Mouse (Mus musculus) ES-Bruce4 (cell line): Measurements from ENCODE around the gene Rnf111. TPM values are rescaled to one million over a fixed set of nuclear protein-coding genes. Genes with fewer than 3 reads are reported as not detected.

ENCODE experiments used
- H3K27ac ChIP-seq: 2 replicates; pipeline ENCODE4 v1.5.1; 2012; ENCODE audit warnings: low read length, inconsistent platforms; ENCODE audit not compliant: insufficient read depth
- H3K27me3 ChIP-seq: 2 replicates; pipeline ENCODE4 v1.6.1; 2012; ENCODE audit warnings: mild to moderate bottlenecking, low read length, inconsistent platforms; ENCODE audit not compliant: control insufficient read depth, poor library complexity, insufficient read depth, severe bottlenecking
- H3K36me3 ChIP-seq: 2 replicates; pipeline ENCODE4 v1.6.1; 2012; ENCODE audit warnings: inconsistent platforms, mild to moderate bottlenecking, low read length, moderate library complexity; ENCODE audit not compliant: control insufficient read depth, poor library complexity, insufficient read depth, severe bottlenecking
- H3K4me1 ChIP-seq: one replicate; pipeline ENCODE4 v1.8.1; 2011; ENCODE audit warnings: low read length; ENCODE audit not compliant: control insufficient read depth, insufficient read depth
- H3K4me3 ChIP-seq: 2 replicates; pipeline ENCODE4 v1.5.1; 2011; ENCODE audit warnings: low read depth, mild to moderate bottlenecking, low read length
- H3K9ac ChIP-seq: 2 replicates; pipeline ENCODE4 v1.6.1; 2012; ENCODE audit warnings: low read depth, mild to moderate bottlenecking, inconsistent platforms; ENCODE audit not compliant: poor library complexity, severe bottlenecking
- H3K9me3 ChIP-seq: replicated peaks from 2 replicates; pipeline ENCODE4 v1.6.1; 2012; ENCODE audit warnings: mild to moderate bottlenecking, low read length, inconsistent platforms; ENCODE audit not compliant: control insufficient read depth, poor library complexity, insufficient read depth, severe bottlenecking
- CTCF ChIP-seq: IDR thresholded peaks from one replicate; pipeline ENCODE4 v1.8.1; 2011; ENCODE audit warnings: low read depth, low read length
- EP300 ChIP-seq: IDR thresholded peaks from 2 replicates; pipeline ENCODE4 v1.6.1; 2011; ENCODE audit warnings: low read depth, low read length; ENCODE audit not compliant: insufficient read depth
- POLR2A ChIP-seq: IDR thresholded peaks from one replicate; pipeline ENCODE4 v1.8.1; 2011; ENCODE audit warnings: low read length; ENCODE audit not compliant: insufficient read depth
- polyA plus RNA-seq: library from polyadenylated mRNA; stranded (reverse); fragments of >200 nt; gene quantifications from 2 replicates; pipeline ENCODE4 v1.2.4, GENCODE M21; 2011; ENCODE audit warnings: low read depth; ENCODE audit not compliant: missing spikeins, insufficient read depth, insufficient read length

Rnf111 gene
- polyA plus RNA-seq, 1 experiment = 54.3 TPM

GRCm38 (mm10) chr9:70503015-70503603 is 416 bp downstream of the Rnf111 start:
- Histone ChIP-seq H3K9ac (peak overlapping the region; percentile 98), H3K27me3 (no peaks in the 10 kb centered on the region), H3K4me1 (no peaks in the 10 kb centered on the region), H3K9me3 (no peaks in the 10 kb centered on the region), H3K4me3 (peak overlapping the region; percentile 91), H3K36me3 (peaks cover 5% of the 10 kb centered on the region), H3K27ac (peak overlapping the region; percentile 74; the same call in 1 of the 2 replicates)
- no peak for TF ChIP-seq POLR2A
- TF ChIP-seq EP300 = no peak
- no peak for TF ChIP-seq CTCF

GRCm38 (mm10) chr9:70502284-70503014 is 1.1 kb downstream of the Rnf111 start:
- H3K9me3 ChIP-seq = no peaks in the 10 kb centered on the region
- no peak for TF ChIP-seq CTCF
- TF ChIP-seq EP300 = no peak
- TF ChIP-seq POLR2A = no peak
- H3K36me3 ChIP-seq = peaks cover 5% of the 10 kb centered on the region
- no peaks in the 10 kb centered on the region for H3K27me3 ChIP-seq
- peak overlapping the region; percentile 24; the same call in 1 of the 2 replicates for H3K27ac ChIP-seq
- peak overlapping the region; percentile 91 for H3K4me3 ChIP-seq
- no peaks in the 10 kb centered on the region for H3K4me1 ChIP-seq
- H3K9ac ChIP-seq = peak overlapping the region; percentile 98

- no peaks in the 10 kb centered on the region for H3K27me3 ChIP-seq
- no peaks in the 10 kb centered on the region for H3K9me3 ChIP-seq
- H3K4me1 ChIP-seq = no peaks in the 10 kb centered on the region
- H3K9ac ChIP-seq = no peak overlapping the region
- TF ChIP-seq EP300 (no peak), POLR2A (no peak), CTCF (no peak)
- H3K27ac ChIP-seq = 0 out of 2 replicates have a peak overlapping the region, but pooled peaks have one; percentile 61
- H3K36me3 ChIP-seq = peaks cover 10% of the 10 kb centered on the region
- no peak overlapping the region for H3K4me3 ChIP-seq
Measured at GRCm38 (mm10) chr9:70496990-70497389, 6.5 kb downstream of the Rnf111 start.

GRCm38 (mm10) chr9:70493038-70493437 is 10.5 kb downstream of the Rnf111 start:
- TF ChIP-seq POLR2A = no peak
- TF ChIP-seq EP300 = no peak
- no peak for TF ChIP-seq CTCF
- Histone ChIP-seq H3K4me3 (no peak overlapping the region), H3K36me3 (peaks cover 4% of the 10 kb centered on the region; the same call in 1 of the 2 replicates), H3K27ac (no peak overlapping the region), H3K27me3 (no peaks in the 10 kb centered on the region), H3K9ac (no peak overlapping the region), H3K4me1 (no peaks in the 10 kb centered on the region), H3K9me3 (no peaks in the 10 kb centered on the region)

- Histone ChIP-seq H3K27me3 (no peaks in the 10 kb centered on the region), H3K9me3 (no peaks in the 10 kb centered on the region), H3K4me1 (peaks cover 3% of the 10 kb centered on the region), H3K27ac (peak overlapping the region; percentile 91), H3K9ac (no peak overlapping the region), H3K4me3 (no peak overlapping the region), H3K36me3 (peaks cover 4% of the 10 kb centered on the region; the same call in 1 of the 2 replicates)
- TF ChIP-seq CTCF = no peak
- TF ChIP-seq EP300 = no peak
- TF ChIP-seq POLR2A = no peak
Measured at GRCm38 (mm10) chr9:70491176-70491575, 12.3 kb downstream of the Rnf111 start.

- Histone ChIP-seq H3K9me3 (no peaks in the 10 kb centered on the region), H3K4me3 (no peak overlapping the region), H3K4me1 (peaks cover 9% of the 10 kb centered on the region), H3K27ac (peak overlapping the region; percentile 77), H3K27me3 (no peaks in the 10 kb centered on the region), H3K9ac (no peak overlapping the region), H3K36me3 (peaks cover 2% of the 10 kb centered on the region; the same call in 1 of the 2 replicates)
- TF ChIP-seq EP300 (peak; percentile 73), POLR2A (no peak), CTCF (no peak)
Measured at GRCm38 (mm10) chr9:70487401-70487800, 16.1 kb downstream of the Rnf111 start.
